Mouse (Mus musculus): ENCODE data around the gene Nxn.

DNA sequence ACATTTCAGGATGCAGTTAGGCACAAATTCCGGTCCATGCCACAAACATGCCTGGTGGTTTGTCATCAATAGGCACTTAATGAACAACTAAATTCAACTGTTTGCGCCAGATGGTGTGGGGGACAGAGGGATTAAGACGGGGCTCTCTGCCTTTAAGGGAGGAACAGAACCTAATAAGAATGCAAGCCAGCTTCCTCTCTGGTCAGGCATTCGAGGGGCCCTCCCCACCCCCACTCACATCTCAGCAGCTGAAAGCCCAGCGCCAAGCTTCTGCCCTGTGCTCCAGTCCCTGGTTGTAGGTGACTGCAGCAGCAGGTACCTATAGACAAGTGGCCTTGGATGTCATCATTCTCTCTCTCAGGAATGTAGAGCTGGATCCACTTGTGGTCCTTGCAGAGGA, 104.9 kb downstream of the Nxn start:
- TF ChIP-seq CTCF (IDR thresholded peaks at IDR 0.05; ENCODE audit: extremely low read depth, insufficient read depth, low read length) (no peak), POLR2A (IDR thresholded peaks at IDR 0.05; ENCODE audit: extremely low read depth, insufficient read depth, low read length) (no peak)

Data from cortical plate, adult 2 months (tissue).